Mouse (Mus musculus): ENCODE results near the gene Immp2l. TPM values are rescaled to one million over a fixed set of nuclear protein-coding genes. Genes with fewer than 3 reads are reported as not detected.

Immp2l gene
- total and polyA plus RNA-seq, 3 experiments = 0.50 to 31.4 (median 7.9) TPM

DNA sequence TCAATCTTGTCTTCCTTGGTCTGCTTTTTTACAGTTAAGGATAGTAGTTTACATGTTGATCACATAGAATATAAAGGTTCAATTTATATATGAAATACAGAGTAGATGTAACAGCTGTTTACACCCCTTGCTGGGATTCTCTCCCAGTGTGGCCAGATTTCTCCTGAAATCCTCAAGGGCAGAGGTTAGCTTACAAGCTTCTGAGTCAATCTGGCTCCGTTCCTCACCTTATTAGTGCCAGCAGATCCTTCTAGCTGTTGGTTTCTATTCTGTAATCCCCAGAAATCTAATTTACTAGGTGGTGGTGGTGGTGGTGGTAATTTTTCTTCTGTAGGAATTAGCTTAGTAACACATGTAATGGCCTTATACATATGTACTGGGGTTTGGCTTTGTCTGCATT is 199.8 kb downstream of the Immp2l start:
- Histone ChIP-seq H3K9me3 (replicated peaks) (peaks cover 15% of the 10 kb centered on the region), H3K27me3 (ENCODE audit: insufficient read depth, low read length) (no peaks in the 10 kb centered on the region), H3K4me3 (ENCODE audit: low read depth, low read length) (no peak overlapping the region), H3K4me1 (ENCODE audit: insufficient read depth, low read depth, low read length) (no peaks in the 10 kb centered on the region), H3K36me3 (replicated peaks) (no peaks in the 10 kb centered on the region)
- TF ChIP-seq GATA2 (IDR thresholded peaks at IDR 0.05; ENCODE audit: borderline replicate concordance, low read depth, low read length) (no peak), CTCF (IDR thresholded peaks at IDR 0.05; ENCODE audit: low read depth, low read length) (no peak), POLR2AphosphoS5 (IDR thresholded peaks at IDR 0.05; ENCODE audit: insufficient replicate concordance, low read depth, low read length) (no peak), GATA1 (IDR thresholded peaks at IDR 0.05; ENCODE audit: borderline replicate concordance, low read length) (no peak), TAL1 (conservative IDR thresholded peaks at IDR 0.05; ENCODE audit: low read depth, low read length) (no peak)
- no peak for DNase-seq (ENCODE audit: low spot score)
- no peak for ATAC-seq (ENCODE audit: extremely low read depth, insufficient number of reproducible peaks, low FRiP score, poor library complexity, severe bottlenecking)

DNA sequence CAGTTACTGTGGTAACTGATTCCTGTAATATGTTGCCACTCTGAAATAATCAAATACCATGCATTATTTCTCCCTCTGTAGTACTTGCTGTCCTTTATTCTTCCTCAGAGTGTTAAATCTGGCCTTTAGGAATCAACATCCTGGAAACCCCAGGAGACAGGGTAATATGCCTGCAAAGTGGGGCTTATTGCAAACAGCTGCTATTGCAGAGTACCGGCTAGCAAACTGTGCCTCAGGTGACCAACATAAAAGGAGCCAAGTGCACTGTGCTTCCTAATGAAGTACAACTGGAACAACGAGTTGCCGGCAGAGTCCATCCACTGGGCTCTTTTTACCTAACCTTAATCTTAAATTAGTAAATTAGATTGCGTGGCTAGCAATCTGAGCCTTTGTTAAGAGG is 200.6 kb downstream of the Immp2l start:
- H3K4me1 ChIP-seq (ENCODE audit: insufficient read depth, low read depth, low read length) = no peaks in the 10 kb centered on the region
- no peak overlapping the region for H3K4me3 ChIP-seq (ENCODE audit: low read depth, low read length)
- no peak for DNase-seq (ENCODE audit: low spot score)
- TF ChIP-seq GATA1 (IDR thresholded peaks at IDR 0.05; ENCODE audit: borderline replicate concordance, low read length) (no peak), TAL1 (conservative IDR thresholded peaks at IDR 0.05; ENCODE audit: low read depth, low read length) (no peak), POLR2AphosphoS5 (IDR thresholded peaks at IDR 0.05; ENCODE audit: insufficient replicate concordance, low read depth, low read length) (no peak), GATA2 (IDR thresholded peaks at IDR 0.05; ENCODE audit: borderline replicate concordance, low read depth, low read length) (no peak)
- H3K27me3 ChIP-seq (ENCODE audit: insufficient read depth, low read length) = no peaks in the 10 kb centered on the region
- no peaks in the 10 kb centered on the region for H3K36me3 ChIP-seq (replicated peaks)
- H3K9me3 ChIP-seq (replicated peaks) = peaks cover 15% of the 10 kb centered on the region
- ATAC-seq (ENCODE audit: extremely low read depth, insufficient number of reproducible peaks, low FRiP score, poor library complexity, severe bottlenecking) = no peak

DNA sequence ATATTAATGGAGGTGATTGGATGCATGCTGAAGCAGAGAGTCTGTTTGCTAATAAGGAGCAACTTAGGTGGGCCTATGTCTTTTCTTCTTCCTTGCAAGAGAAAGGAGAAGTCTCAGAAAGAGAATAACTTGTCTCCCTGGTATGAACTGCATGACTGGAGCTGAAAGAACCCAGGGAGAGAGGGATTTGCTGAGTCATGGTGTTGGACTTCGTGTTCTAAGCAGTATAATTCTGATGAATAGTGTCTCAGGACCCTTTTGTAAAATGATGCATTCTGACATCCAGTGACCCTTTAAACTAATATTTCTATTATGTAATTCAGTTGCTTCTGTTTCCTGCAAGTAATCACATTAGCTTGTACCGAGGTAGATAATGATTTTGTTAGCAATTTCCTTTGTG is 208.1 kb downstream of the Immp2l start:
- peaks cover 5% of the 10 kb centered on the region; the same call in 1 of the 2 replicates for H3K9me3 ChIP-seq (replicated peaks)
- no peaks in the 10 kb centered on the region for H3K27me3 ChIP-seq (ENCODE audit: insufficient read depth, low read length)
- ATAC-seq (ENCODE audit: extremely low read depth, insufficient number of reproducible peaks, low FRiP score, poor library complexity, severe bottlenecking) = no peak
- no peaks in the 10 kb centered on the region for H3K36me3 ChIP-seq (replicated peaks)
- TF ChIP-seq GATA1 (IDR thresholded peaks at IDR 0.05; ENCODE audit: borderline replicate concordance, low read length) (no peak), CTCF (IDR thresholded peaks at IDR 0.05; ENCODE audit: low read depth, low read length) (no peak), GATA2 (IDR thresholded peaks at IDR 0.05; ENCODE audit: borderline replicate concordance, low read depth, low read length) (no peak), TAL1 (conservative IDR thresholded peaks at IDR 0.05; ENCODE audit: low read depth, low read length) (no peak), POLR2AphosphoS5 (IDR thresholded peaks at IDR 0.05; ENCODE audit: insufficient replicate concordance, low read depth, low read length) (no peak)
- DNase-seq (ENCODE audit: low spot score) = no peak
- H3K4me1 ChIP-seq (ENCODE audit: insufficient read depth, low read depth, low read length) = no peaks in the 10 kb centered on the region
- H3K4me3 ChIP-seq (ENCODE audit: low read depth, low read length) = no peak overlapping the region

DNA sequence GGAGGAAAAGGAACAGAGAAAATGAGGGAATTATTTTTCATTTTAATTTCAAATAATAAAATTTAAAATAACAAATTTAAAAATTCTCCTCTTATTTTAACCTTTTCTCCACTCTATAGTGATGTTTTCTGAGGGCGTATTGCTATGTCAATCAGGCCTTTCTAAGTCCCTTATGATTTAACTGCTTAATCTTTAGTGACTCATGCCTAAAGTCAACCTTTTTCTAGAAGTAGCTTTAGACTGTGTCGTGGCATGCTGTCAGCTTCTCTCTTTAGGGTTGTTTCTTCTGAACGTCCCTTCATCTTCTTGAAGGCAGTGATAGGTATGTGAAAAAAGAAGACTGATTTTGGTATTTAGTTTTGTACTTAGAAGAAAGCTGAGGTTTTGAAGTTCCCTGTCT is 214.0 kb downstream of the Immp2l start:
- H3K4me1 ChIP-seq (ENCODE audit: insufficient read depth, low read depth, low read length) = no peaks in the 10 kb centered on the region
- H3K27me3 ChIP-seq (ENCODE audit: insufficient read depth, low read length) = no peaks in the 10 kb centered on the region
- DNase-seq (ENCODE audit: low spot score) = no peak
- no peak for ATAC-seq (ENCODE audit: extremely low read depth, insufficient number of reproducible peaks, low FRiP score, poor library complexity, severe bottlenecking)
- H3K4me3 ChIP-seq (ENCODE audit: low read depth, low read length) = no peak overlapping the region
- peaks cover 5% of the 10 kb centered on the region for H3K9me3 ChIP-seq (replicated peaks)
- no peak for TF ChIP-seq CTCF (IDR thresholded peaks at IDR 0.05; ENCODE audit: low read depth, low read length)
- no peak for TF ChIP-seq TAL1 (conservative IDR thresholded peaks at IDR 0.05; ENCODE audit: low read depth, low read length)
- no peak for TF ChIP-seq POLR2AphosphoS5 (IDR thresholded peaks at IDR 0.05; ENCODE audit: insufficient replicate concordance, low read depth, low read length)
- no peaks in the 10 kb centered on the region for H3K36me3 ChIP-seq (replicated peaks)

DNA sequence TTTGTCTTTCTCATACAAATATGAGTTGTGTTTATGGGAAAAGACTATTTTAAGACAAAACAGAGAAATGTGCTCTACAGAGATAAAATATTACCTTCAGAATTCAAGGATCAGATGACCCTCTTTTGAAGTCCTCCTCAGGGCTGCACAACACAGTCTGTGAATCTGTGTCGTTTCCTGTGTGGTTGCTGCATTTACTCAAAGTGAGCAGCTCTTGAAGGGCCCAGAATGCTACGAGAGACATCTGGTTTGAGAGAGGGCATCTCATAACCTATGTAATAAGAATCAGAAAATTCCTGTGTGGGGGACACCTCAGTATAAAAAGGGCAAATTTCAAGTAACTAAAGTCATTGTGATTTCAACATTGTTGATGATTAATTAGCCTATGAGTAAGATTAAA is 217.3 kb downstream of the Immp2l start:
- ATAC-seq (ENCODE audit: extremely low read depth, insufficient number of reproducible peaks, low FRiP score, poor library complexity, severe bottlenecking) (no peak), DNase-seq (ENCODE audit: low spot score) (no peak)
- Histone ChIP-seq H3K9me3 (replicated peaks) (peaks cover 2% of the 10 kb centered on the region; the same call in 1 of the 2 replicates), H3K4me3 (ENCODE audit: low read depth, low read length) (no peak overlapping the region), H3K27me3 (ENCODE audit: insufficient read depth, low read length) (no peaks in the 10 kb centered on the region), H3K4me1 (ENCODE audit: insufficient read depth, low read depth, low read length) (no peaks in the 10 kb centered on the region), H3K36me3 (replicated peaks) (no peaks in the 10 kb centered on the region)
- no peak for TF ChIP-seq GATA1 (IDR thresholded peaks at IDR 0.05; ENCODE audit: borderline replicate concordance, low read length)
- TF ChIP-seq CTCF (IDR thresholded peaks at IDR 0.05; ENCODE audit: low read depth, low read length) = no peak
- TF ChIP-seq GATA2 (IDR thresholded peaks at IDR 0.05; ENCODE audit: borderline replicate concordance, low read depth, low read length) = no peak
- no peak for TF ChIP-seq TAL1 (conservative IDR thresholded peaks at IDR 0.05; ENCODE audit: low read depth, low read length)
- TF ChIP-seq POLR2AphosphoS5 (IDR thresholded peaks at IDR 0.05; ENCODE audit: insufficient replicate concordance, low read depth, low read length) = no peak

DNA sequence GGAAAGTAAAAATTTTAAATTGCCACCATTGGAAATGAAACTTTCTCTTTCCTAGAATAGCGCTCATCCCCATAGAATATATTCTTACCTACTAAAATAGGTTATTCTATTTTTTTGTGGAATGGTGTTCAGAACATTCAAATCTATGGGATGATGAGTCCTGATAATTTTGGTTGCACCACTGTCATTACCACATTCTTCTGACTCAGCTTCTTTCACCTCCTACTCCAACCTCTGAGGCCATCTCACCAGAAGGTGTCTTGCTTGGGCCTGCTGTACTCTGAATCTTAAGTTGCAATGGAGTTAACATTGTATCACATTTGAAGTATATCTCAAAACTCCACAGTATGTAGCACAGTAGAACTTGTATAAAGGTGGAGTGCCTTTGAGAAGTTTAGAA is 224.4 kb downstream of the Immp2l start:
- no peaks in the 10 kb centered on the region for H3K36me3 ChIP-seq (replicated peaks)
- ATAC-seq (ENCODE audit: extremely low read depth, insufficient number of reproducible peaks, low FRiP score, poor library complexity, severe bottlenecking) = no peak
- no peak for DNase-seq (ENCODE audit: low spot score)
- TF ChIP-seq GATA1 (IDR thresholded peaks at IDR 0.05; ENCODE audit: borderline replicate concordance, low read length) (no peak), CTCF (IDR thresholded peaks at IDR 0.05; ENCODE audit: low read depth, low read length) (no peak), GATA2 (IDR thresholded peaks at IDR 0.05; ENCODE audit: borderline replicate concordance, low read depth, low read length) (no peak), POLR2AphosphoS5 (IDR thresholded peaks at IDR 0.05; ENCODE audit: insufficient replicate concordance, low read depth, low read length) (no peak), TAL1 (conservative IDR thresholded peaks at IDR 0.05; ENCODE audit: low read depth, low read length) (no peak)
- no peaks in the 10 kb centered on the region for H3K4me1 ChIP-seq (ENCODE audit: insufficient read depth, low read depth, low read length)
- no peaks in the 10 kb centered on the region for H3K27me3 ChIP-seq (ENCODE audit: insufficient read depth, low read length)
- H3K4me3 ChIP-seq (ENCODE audit: low read depth, low read length) = no peak overlapping the region
- peaks cover 11% of the 10 kb centered on the region for H3K9me3 ChIP-seq (replicated peaks)

DNA sequence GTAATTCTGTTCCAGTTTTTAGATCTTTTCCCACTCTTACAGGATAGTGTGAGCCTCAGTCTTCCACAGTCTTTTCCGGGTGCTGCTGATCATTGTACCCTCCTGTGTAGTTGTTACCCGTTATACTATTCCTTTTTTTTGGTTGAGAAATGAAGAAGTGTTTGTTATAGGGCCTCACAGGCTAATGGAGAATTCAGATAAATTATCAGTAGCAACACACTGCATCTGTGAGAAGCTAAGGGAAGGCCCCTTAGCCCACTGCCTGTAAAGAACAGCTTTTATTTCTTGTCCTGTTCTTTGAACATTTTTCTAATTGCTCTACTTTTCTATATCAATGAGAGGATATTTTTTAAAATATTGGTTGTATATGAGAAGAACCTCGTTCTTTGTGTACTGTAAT is 226.2 kb downstream of the Immp2l start:
- no peaks in the 10 kb centered on the region for H3K4me1 ChIP-seq (ENCODE audit: insufficient read depth, low read depth, low read length)
- H3K36me3 ChIP-seq (replicated peaks) = no peaks in the 10 kb centered on the region
- H3K27me3 ChIP-seq (ENCODE audit: insufficient read depth, low read length) = no peaks in the 10 kb centered on the region
- H3K4me3 ChIP-seq (ENCODE audit: low read depth, low read length) = no peak overlapping the region
- no peak for DNase-seq (ENCODE audit: low spot score)
- no peak for ATAC-seq (ENCODE audit: extremely low read depth, insufficient number of reproducible peaks, low FRiP score, poor library complexity, severe bottlenecking)
- TF ChIP-seq GATA2 (IDR thresholded peaks at IDR 0.05; ENCODE audit: borderline replicate concordance, low read depth, low read length) = no peak
- TF ChIP-seq CTCF (IDR thresholded peaks at IDR 0.05; ENCODE audit: low read depth, low read length) = no peak
- TF ChIP-seq TAL1 (conservative IDR thresholded peaks at IDR 0.05; ENCODE audit: low read depth, low read length) = no peak
- TF ChIP-seq GATA1 (IDR thresholded peaks at IDR 0.05; ENCODE audit: borderline replicate concordance, low read length) = no peak
- no peak for TF ChIP-seq POLR2AphosphoS5 (IDR thresholded peaks at IDR 0.05; ENCODE audit: insufficient replicate concordance, low read depth, low read length)
- H3K9me3 ChIP-seq (replicated peaks) = peaks cover 11% of the 10 kb centered on the region
